Mouse (Mus musculus) forebrain, embryonic 12.5 days (tissue): ENCODE measurements around the gene Gas7. TPM values are rescaled to one million over a fixed set of nuclear protein-coding genes. Genes with fewer than 3 reads are reported as not detected.

Experiments
- ATAC-seq: fragments of 200-750 bp; cut with Nextera tagmentation; 2 replicates; pipeline ENCODE4 v1.8.0; 2017; ENCODE audit warnings: moderate TSS enrichment; ENCODE audit not compliant: low FRiP score
- H3K27ac ChIP-seq: fragments of 300-500 bp; sonication (generic); 2 replicates; pipeline ENCODE4 v1.5.1; 2016; ENCODE audit warnings: mild to moderate bottlenecking
- H3K27me3 ChIP-seq: fragments of 300-500 bp; sonication (generic); 2 replicates; pipeline ENCODE4 v1.6.1; 2016; ENCODE audit warnings: mild to moderate bottlenecking
- H3K36me3 ChIP-seq: fragments of 300-500 bp; sonication (generic); replicated peaks from 2 replicates; pipeline ENCODE4 v1.6.1; 2016; ENCODE audit warnings: mild to moderate bottlenecking
- H3K4me1 ChIP-seq: fragments of 300-500 bp; sonication (generic); 2 replicates; pipeline ENCODE4 v1.6.1; 2016
- H3K4me2 ChIP-seq: fragments of 300-500 bp; sonication (generic); 2 replicates; pipeline ENCODE4 v1.6.1; 2016; ENCODE audit warnings: mild to moderate bottlenecking, moderate library complexity
- H3K4me3 ChIP-seq: fragments of 300-500 bp; sonication (generic); replicated peaks from 2 replicates; pipeline ENCODE4 v1.5.1; 2016; ENCODE audit warnings: mild to moderate bottlenecking
- H3K9ac ChIP-seq: fragments of 300-500 bp; sonication (generic); 2 replicates; pipeline ENCODE4 v1.6.1; 2016; ENCODE audit warnings: mild to moderate bottlenecking
- H3K9me3 ChIP-seq: fragments of 300-500 bp; sonication (generic); 2 replicates; pipeline ENCODE4 v1.6.1; 2016
- WGBS: fragments of 180-500 bp; shearing (Covaris S2); methylation state at CpG from one replicate; pipeline ENCODE4 v1.1.7; 2016; 5-methylcytosine and 5-hydroxymethylcytosine counted together
- polyA plus RNA-seq: library from polyadenylated mRNA; unstranded; fragments of >200 nt; fragmentation: Nextera tagmentation; extraction: Ambion mirVana; gene quantifications from 2 replicates; pipeline ENCODE4 v1.2.1, GENCODE M21; 2016

Gas7 gene
- polyA plus RNA-seq, 1 experiment from 2014 or later, result 4.2 TPM

DNA sequence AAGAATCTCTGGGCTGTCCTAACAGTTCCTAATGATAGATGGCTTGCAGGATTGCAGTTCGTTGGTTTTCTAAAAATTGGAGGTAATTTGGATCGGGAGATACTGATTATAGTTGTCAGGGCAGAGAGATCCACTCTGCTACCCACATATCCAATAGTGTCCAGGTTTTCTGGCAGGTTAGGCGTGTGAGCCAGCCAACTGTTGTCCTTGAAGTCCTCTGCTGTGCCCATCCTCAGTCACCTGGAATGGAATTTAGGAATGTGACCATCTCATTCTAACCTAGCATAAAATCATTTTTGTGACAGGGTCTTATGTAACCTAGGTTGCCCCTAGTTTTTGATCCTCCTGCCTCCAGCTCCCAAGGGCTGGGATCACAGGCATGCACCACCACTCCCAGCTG lies 188.2 kb downstream of the Gas7 start:
- 92% methylated on average over 3 of the region's 3 CpGs for WGBS
- no peak for ATAC-seq
- Histone ChIP-seq H3K9me3 (no peaks in the 10 kb centered on the region), H3K4me2 (no peak overlapping the region), H3K36me3 (no peaks in the 10 kb centered on the region), H3K27ac (no peak overlapping the region), H3K9ac (no peak overlapping the region), H3K4me3 (no peak overlapping the region), H3K4me1 (no peaks in the 10 kb centered on the region), H3K27me3 (no peaks in the 10 kb centered on the region; the same call in 1 of the 2 replicates)

DNA sequence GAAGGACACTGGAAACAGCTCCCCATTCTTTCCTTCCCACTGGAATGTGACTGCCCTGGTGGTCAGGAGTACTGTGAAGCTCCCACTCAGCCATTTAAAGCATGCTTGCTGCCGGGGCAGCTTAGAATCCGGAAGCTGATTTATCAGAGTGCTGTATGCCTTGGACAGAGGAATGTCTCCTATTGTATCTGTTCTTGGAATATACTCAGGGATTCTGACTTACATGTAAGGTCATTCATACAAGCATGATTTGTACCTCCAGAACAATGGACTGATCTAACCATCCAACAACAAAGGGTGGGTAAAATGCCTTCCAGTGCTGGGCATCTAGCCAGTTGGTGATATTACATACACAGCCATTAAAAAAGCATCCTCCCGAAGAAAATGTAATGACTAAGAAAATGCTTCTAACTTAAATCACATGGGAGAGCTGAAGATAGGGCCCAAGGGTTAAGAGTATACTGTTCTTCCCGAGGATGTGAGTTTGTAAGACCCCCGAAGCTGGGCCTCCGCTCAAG lies 189.5 kb downstream of the Gas7 start:
- Histone ChIP-seq H3K27ac (no peak overlapping the region), H3K36me3 (no peaks in the 10 kb centered on the region), H3K9me3 (no peaks in the 10 kb centered on the region), H3K27me3 (no peaks in the 10 kb centered on the region; the same call in 1 of the 2 replicates), H3K9ac (no peak overlapping the region), H3K4me1 (no peaks in the 10 kb centered on the region), H3K4me2 (no peak overlapping the region), H3K4me3 (no peak overlapping the region)
- no peak for ATAC-seq
- 89% methylated on average over 6 of the region's 6 CpGs for WGBS

DNA sequence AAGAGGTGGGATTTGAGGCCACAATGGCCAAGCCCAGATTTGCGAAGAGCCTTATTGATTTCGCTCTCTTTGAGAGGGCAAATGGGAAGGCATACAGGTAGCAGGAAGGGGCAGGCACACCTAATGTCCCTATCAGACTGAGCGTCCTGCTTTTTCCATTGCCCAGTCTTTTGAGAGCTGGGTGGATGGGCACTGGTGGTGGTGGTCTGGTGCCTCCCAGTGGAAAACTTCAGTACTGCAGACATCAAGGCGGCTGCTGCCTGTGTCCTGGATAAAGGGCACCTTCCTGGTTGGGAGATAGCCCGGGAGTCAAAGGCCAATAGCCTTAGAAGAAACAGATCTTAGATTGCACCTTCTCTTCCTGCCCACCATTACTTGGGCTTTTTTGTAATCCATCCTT lies 192.5 kb downstream of the Gas7 start:
- Histone ChIP-seq H3K4me2 (no peak overlapping the region), H3K4me3 (no peak overlapping the region), H3K4me1 (peaks cover 6% of the 10 kb centered on the region), H3K27me3 (no peaks in the 10 kb centered on the region; the same call in 1 of the 2 replicates), H3K36me3 (no peaks in the 10 kb centered on the region), H3K27ac (no peak overlapping the region), H3K9ac (no peak overlapping the region), H3K9me3 (no peaks in the 10 kb centered on the region)
- WGBS, result 38% methylated on average over 5 of the region's 5 CpGs
- 0 out of 2 replicates have a peak, but pooled peaks have one; percentile 36 for ATAC-seq

DNA sequence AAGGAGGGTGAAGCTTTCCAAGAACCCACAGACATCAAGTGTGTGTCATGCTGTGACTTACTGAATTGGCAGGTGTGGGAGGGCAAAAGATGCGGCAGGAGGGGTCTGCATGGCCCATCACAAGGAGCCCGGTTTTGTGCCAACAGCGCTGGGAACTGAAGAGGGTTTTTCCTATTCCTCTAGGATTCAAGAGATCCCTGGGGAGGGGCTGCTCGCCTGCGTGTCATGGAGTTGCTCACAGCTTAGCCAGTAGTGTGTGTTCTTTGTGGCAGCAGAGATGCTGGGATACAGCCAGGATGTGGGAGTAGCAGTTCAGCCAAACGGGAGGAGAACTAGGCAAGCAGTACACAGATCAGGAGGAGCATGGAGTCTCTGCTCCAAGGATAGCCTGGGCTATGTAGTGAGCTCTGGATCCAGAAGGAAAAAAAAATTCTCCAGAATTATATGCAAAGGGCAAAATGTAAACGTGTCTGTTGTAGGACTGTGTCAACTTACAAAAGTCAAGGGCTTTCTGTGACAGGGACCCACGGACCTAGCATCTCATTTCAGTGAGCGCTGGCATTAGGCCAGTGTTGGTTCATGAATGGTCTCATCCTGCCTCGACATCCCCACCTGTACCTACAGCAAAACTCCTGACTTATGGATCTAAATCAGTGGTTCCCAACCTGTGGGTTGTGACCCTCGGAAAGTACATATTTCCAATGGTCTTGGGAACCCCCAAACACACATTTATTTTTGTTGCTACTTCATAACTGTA lies 193.6 kb downstream of the Gas7 start:
- H3K4me3 ChIP-seq, result no peak overlapping the region
- no peaks in the 10 kb centered on the region; the same call in 1 of the 2 replicates for H3K27me3 ChIP-seq
- WGBS, result 80% methylated on average over 11 of the region's 11 CpGs
- H3K9ac ChIP-seq, result no peak overlapping the region
- ATAC-seq, result no peak
- no peaks in the 10 kb centered on the region for H3K9me3 ChIP-seq
- no peak overlapping the region for H3K27ac ChIP-seq
- no peak overlapping the region for H3K4me2 ChIP-seq
- no peaks in the 10 kb centered on the region for H3K36me3 ChIP-seq
- H3K4me1 ChIP-seq, result peaks cover 12% of the 10 kb centered on the region

DNA sequence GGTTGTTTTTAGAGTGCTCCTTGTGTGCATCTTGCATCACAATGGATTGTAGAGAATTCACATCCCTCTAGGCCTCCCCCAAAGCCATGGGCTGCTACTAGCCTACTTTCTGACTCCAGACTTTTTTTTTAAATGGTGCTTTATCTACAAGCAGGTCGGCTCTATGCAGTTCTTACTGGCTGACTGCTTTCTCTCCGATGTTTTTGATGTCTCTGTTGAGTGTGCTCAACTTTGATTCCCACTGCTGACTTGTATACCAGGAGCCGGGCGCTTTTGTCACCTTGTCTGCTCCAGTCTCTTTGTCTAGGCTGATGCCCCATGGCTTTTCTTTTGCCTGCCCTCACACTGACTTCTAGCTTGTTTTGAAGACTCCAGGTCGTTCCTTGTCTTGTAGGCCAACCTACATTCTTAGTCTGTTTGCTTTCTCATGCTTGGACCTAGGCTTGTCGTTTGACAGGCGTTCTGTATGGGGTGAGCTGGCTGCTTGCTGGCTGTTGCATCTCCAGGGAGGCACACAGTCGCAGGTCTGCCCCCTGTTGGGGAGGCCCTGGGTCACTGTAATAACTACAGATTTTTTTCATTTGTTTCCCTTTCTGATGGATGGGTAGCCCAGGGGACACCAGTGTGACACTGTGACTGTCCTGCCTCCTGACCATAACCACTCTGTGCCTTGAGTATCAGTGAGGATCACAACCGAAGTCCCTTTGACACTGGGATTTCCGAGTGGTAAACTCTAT lies 194.9 kb downstream of the Gas7 start:
- no peak overlapping the region for H3K4me3 ChIP-seq
- peaks cover 12% of the 10 kb centered on the region for H3K4me1 ChIP-seq
- no peaks in the 10 kb centered on the region for H3K36me3 ChIP-seq
- H3K9ac ChIP-seq, result no peak overlapping the region
- no peaks in the 10 kb centered on the region; the same call in 1 of the 2 replicates for H3K27me3 ChIP-seq
- no peaks in the 10 kb centered on the region for H3K9me3 ChIP-seq
- no peak overlapping the region for H3K27ac ChIP-seq
- 54% methylated on average over 10 of the region's 10 CpGs for WGBS
- no peak for ATAC-seq
- no peak overlapping the region for H3K4me2 ChIP-seq

DNA sequence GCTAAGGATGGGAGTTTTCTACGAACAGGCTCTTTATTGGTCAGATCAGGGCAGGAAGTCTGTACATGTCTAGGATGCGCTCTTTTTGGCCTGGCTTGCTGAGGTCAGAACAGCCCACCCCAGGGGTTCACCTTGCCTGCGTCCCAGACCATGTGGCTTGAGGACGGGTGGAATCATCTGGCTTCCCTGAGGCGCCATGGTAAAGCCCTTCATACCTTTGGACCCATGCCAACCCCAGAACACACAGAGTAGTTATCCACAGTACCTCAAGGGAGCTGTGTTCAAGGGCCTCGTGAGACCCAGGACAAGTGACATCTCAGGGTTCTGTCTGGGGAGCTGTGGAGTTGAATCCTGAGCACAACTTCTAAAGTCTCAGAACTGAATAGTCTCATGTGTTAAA lies 196.5 kb downstream of the Gas7 start:
- Histone ChIP-seq H3K27ac (no peak overlapping the region), H3K36me3 (no peaks in the 10 kb centered on the region), H3K4me1 (peaks cover 12% of the 10 kb centered on the region), H3K9me3 (no peaks in the 10 kb centered on the region), H3K4me3 (no peak overlapping the region), H3K27me3 (no peaks in the 10 kb centered on the region; the same call in 1 of the 2 replicates), H3K4me2 (no peak overlapping the region), H3K9ac (no peak overlapping the region)
- WGBS, result 86% methylated on average over 6 of the region's 6 CpGs
- ATAC-seq, result no peak

DNA sequence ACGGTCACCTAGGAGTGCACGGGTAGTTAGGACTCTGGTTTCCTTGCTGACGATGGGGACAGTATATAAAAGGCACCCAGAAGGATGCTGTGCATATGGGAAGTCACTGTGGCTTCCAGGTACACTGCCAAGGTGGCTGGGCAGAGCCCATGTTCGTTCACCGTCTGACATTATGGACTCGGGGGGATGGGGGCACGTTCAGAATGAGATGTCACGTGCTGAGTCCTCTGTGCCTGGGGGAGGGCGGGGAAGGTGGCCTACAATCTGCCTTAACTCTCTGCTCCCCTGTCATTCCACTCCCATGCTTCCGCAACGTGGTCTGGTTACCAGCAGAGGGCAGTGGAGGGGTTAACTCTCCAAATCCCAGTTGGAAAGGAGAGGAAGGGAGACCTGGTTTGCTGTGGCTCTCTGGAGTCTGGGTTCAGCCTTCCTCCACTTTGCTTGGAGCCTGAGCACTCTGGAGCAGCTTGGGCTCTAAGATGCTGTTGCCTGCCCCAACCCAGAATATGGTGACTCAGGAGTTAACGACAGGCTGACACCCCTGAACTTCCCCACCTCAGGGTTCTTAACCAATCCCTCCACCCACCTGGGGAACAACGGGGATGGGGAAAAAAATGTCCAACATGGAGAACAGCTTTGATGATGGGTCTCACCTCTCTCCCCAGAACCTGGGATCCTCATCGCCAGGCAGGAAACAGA lies 197.1 kb downstream of the Gas7 start:
- Histone ChIP-seq H3K4me1 (peaks cover 12% of the 10 kb centered on the region), H3K27me3 (no peaks in the 10 kb centered on the region; the same call in 1 of the 2 replicates), H3K27ac (no peak overlapping the region), H3K9me3 (no peaks in the 10 kb centered on the region), H3K36me3 (no peaks in the 10 kb centered on the region), H3K4me2 (peak overlapping the region; percentile 24; the same call in 1 of the 2 replicates), H3K4me3 (no peak overlapping the region), H3K9ac (no peak overlapping the region)
- WGBS, result 15% methylated on average over 14 of the region's 14 CpGs
- ATAC-seq, result 0 out of 2 replicates have a peak, but pooled peaks have one; percentile 40

DNA sequence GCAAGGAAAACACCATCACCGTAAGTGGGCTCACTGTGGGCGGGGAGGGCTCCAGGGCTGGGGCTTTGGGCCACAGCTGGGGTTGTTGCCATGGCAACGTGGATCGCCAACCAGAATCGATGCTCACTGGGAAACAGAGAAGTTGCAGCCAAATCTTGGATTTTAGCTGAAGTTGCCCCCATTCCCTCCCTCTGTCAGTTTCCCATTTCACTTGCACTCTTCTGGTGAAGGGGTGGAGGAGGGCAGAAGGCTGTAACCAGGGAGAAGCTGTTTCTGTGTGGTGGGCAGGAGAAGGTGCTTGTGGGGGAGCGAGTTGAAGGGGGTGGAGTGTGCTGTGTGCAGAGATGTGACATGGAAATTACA lies 197.6 kb downstream of the Gas7 start:
- Histone ChIP-seq H3K27ac (no peak overlapping the region), H3K4me2 (peak overlapping the region; percentile 24; the same call in 1 of the 2 replicates), H3K9me3 (no peaks in the 10 kb centered on the region), H3K27me3 (no peaks in the 10 kb centered on the region; the same call in 1 of the 2 replicates), H3K36me3 (no peaks in the 10 kb centered on the region), H3K9ac (no peak overlapping the region), H3K4me3 (no peak overlapping the region), H3K4me1 (peaks cover 12% of the 10 kb centered on the region)
- 36% methylated on average over 6 of the region's 6 CpGs for WGBS
- ATAC-seq, result no peak

DNA sequence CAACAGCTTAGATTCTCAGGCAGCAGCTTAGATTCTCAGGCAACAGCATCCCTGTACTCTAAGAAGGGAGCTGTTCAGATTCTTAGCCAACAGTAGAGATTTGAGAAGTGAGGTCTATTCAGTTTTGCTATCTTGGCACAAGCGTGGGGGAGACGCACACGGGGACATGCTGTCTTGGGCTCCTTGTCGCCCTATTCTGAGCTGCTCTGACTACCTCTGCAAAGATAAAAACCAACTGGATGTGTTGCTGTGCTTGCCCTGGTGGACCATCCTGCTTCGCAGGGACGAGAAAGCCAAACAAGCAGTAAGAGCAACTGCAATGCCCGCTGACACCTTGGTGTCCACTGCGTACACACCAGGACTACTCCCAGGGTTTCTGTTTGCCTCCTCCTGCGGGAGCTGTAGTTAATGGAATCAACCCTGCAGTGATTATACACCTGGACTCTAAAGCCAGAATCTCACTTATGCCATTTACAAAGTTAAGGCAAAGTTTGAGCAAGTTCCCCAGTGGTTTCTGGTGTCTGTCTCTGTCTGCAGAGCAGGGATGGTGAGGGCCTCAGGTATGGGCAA lies 198.4 kb downstream of the Gas7 start:
- H3K9me3 ChIP-seq, result no peaks in the 10 kb centered on the region
- no peak overlapping the region for H3K27ac ChIP-seq
- no peak overlapping the region for H3K9ac ChIP-seq
- H3K4me2 ChIP-seq, result no peak overlapping the region
- H3K27me3 ChIP-seq, result no peaks in the 10 kb centered on the region; the same call in 1 of the 2 replicates
- no peaks in the 10 kb centered on the region for H3K36me3 ChIP-seq
- H3K4me3 ChIP-seq, result no peak overlapping the region
- WGBS, result 92% methylated on average over 9 of the region's 9 CpGs
- H3K4me1 ChIP-seq, result peaks cover 12% of the 10 kb centered on the region
- ATAC-seq, result no peak

DNA sequence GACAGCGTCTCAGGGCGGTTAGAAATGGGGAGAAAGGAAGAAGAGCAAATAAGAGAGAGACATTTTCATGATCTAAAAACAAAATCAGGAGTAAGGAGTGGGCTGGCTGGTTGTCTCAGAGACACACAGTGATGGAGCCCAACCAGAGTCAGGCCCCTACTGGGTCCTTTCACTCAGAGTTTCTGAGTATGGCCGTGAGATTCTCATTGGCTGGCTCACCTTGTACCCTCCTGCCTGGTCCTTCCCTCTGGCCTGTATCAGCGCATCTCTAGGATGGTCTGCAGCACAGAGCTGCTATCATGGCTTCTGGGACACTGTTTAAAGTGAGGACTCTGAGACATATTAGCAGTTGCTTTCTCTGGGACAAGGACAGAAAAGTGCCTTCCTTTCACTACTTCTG lies 199.3 kb downstream of the Gas7 start:
- no peak overlapping the region for H3K4me3 ChIP-seq

DNA sequence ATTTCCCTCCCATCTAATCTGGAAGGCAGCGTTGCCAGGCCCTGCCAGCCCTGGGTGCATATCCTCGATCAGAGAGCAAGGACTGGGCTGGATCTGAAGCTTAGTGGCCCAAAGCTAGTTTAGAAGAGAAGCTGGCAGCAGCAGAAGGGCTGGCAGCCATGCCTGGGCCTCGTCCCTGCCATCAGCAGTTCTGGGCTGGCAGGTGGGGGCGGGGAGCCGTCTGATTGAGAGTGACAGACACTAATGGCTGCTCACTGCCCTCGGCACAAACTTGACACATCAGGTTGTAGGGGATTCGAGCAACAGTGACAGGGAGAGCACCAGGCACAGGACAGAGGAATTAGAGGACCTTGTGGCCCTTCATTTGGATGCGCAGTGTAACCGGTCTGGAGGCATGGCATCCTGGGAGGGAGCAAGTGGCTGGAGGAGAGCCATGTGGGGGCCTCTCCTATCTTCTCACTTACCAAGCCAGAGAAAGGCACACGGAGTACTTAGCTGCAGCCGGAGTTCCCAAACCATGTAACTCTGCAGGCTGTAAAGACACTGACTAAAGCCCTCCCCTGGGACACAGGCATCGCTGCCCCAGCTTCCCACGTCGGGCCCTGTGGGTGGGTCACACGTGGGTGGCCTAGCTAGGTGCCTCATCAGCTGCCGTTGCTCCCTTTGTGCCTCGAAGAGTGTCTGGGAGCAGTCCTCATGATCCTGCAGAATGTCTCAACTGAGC lies 200.2 kb downstream of the Gas7 start:
- H3K27ac ChIP-seq, result no peak overlapping the region
- no peaks in the 10 kb centered on the region for H3K27me3 ChIP-seq
- peaks cover 12% of the 10 kb centered on the region for H3K4me1 ChIP-seq
- no peaks in the 10 kb centered on the region for H3K36me3 ChIP-seq
- 77% methylated on average over 17 of the region's 17 CpGs for WGBS
- H3K4me3 ChIP-seq, result no peak overlapping the region
- ATAC-seq, result no peak
- no peaks in the 10 kb centered on the region for H3K9me3 ChIP-seq
- no peak overlapping the region for H3K4me2 ChIP-seq
- no peak overlapping the region for H3K9ac ChIP-seq

More for the DNA sequence above, 199.3 kb downstream of the Gas7 start:
- H3K36me3 ChIP-seq, result no peaks in the 10 kb centered on the region
- H3K27me3 ChIP-seq, result no peaks in the 10 kb centered on the region
- H3K9me3 ChIP-seq, result no peaks in the 10 kb centered on the region
- H3K27ac ChIP-seq, result no peak overlapping the region
- H3K4me2 ChIP-seq, result no peak overlapping the region
- no peak for ATAC-seq
- H3K9ac ChIP-seq, result no peak overlapping the region
- 79% methylated on average over 4 of the region's 4 CpGs for WGBS
- peaks cover 12% of the 10 kb centered on the region for H3K4me1 ChIP-seq
